Mouse (Mus musculus) midbrain, embryonic 14.5 days (tissue): ENCODE measurements around the gene Mapk1. TPM values are rescaled to one million over a fixed set of nuclear protein-coding genes. Genes with fewer than 3 reads are reported as not detected.

Experiments used
- ATAC-seq: fragments of 200-750 bp; cut with Nextera tagmentation; 2 replicates; pipeline ENCODE4 v1.8.0; 2017; ENCODE audit warnings: moderate number of reproducible peaks, moderate library complexity; ENCODE audit not compliant: low FRiP score, low TSS enrichment
- DNase-seq: peaks from one replicate; pipeline ENCODE4 v3.0.0-alpha.2; 2015
- H3K27ac ChIP-seq: fragments of 300-500 bp; sonication (generic); replicated peaks from 2 replicates; pipeline ENCODE4 v1.5.1; 2014; ENCODE audit warnings: mild to moderate bottlenecking, low read depth, low read length, moderate library complexity
- H3K27me3 ChIP-seq: fragments of 300-500 bp; sonication (generic); 2 replicates; pipeline ENCODE4 v1.6.1; 2014; ENCODE audit warnings: low read length, control low read depth, mixed read lengths; ENCODE audit not compliant: control insufficient read depth, insufficient read depth
- H3K36me3 ChIP-seq: fragments of 300-500 bp; sonication (generic); 2 replicates; pipeline ENCODE4 v1.6.1; 2014; ENCODE audit warnings: low read length, control low read depth; ENCODE audit not compliant: control insufficient read depth, insufficient read depth
- H3K4me1 ChIP-seq: fragments of 300-500 bp; sonication (generic); 2 replicates; pipeline ENCODE4 v1.6.1; 2014; ENCODE audit warnings: mild to moderate bottlenecking, antibody characterized with exemption, low read length, control low read depth; ENCODE audit not compliant: control insufficient read depth, insufficient read depth
- H3K4me2 ChIP-seq: fragments of 300-500 bp; sonication (generic); 2 replicates; pipeline ENCODE4 v1.6.1; 2014; ENCODE audit warnings: mild to moderate bottlenecking, low read length, moderate library complexity
- H3K4me3 ChIP-seq: fragments of 300-500 bp; sonication (generic); replicated peaks from 2 replicates; pipeline ENCODE4 v1.5.1; 2014; ENCODE audit warnings: low read depth, low read length
- H3K9ac ChIP-seq: fragments of 300-500 bp; sonication (generic); replicated peaks from 2 replicates; pipeline ENCODE4 v1.6.1; 2014; ENCODE audit warnings: mild to moderate bottlenecking, low read length, moderate library complexity
- H3K9me3 ChIP-seq: fragments of 300-500 bp; sonication (generic); 2 replicates; pipeline ENCODE4 v1.6.1; 2016; ENCODE audit warnings: low read length, control low read depth, mixed read lengths; ENCODE audit not compliant: control insufficient read depth
- WGBS: fragments of 180-500 bp; shearing (Covaris S2); extraction: QIAGEN DNeasy Blood & Tissue Kit; methylation state at CpG from one replicate; pipeline ENCODE4 v1.1.7; 2014; 5-methylcytosine and 5-hydroxymethylcytosine counted together
- polyA plus RNA-seq: library from polyadenylated mRNA; unstranded; fragments of >200 nt; fragmentation: Nextera tagmentation; extraction: Ambion mirVana; gene quantifications from 2 replicates; pipeline ENCODE4 v1.2.1, GENCODE M21; 2014

Mapk1 gene
- polyA plus RNA-seq, 1 experiment from 2014 or later = 219 TPM

- no peaks in the 10 kb centered on the region for H3K9me3 ChIP-seq
- 0 out of 2 replicates have a peak, but pooled peaks cover 5% of the 10 kb centered on the region for H3K4me1 ChIP-seq
- no peak overlapping the region for H3K4me3 ChIP-seq
- peak; percentile 57 for DNase-seq
- no peak overlapping the region for H3K4me2 ChIP-seq
- H3K27me3 ChIP-seq = no peaks in the 10 kb centered on the region
- 24% methylated on average over 3 of the region's 3 CpGs for WGBS
- no peaks in the 10 kb centered on the region for H3K36me3 ChIP-seq
- no peak for ATAC-seq
- no peak overlapping the region for H3K9ac ChIP-seq
- H3K27ac ChIP-seq = peak overlapping the region; percentile 17; the same call in 1 of the 2 replicates
Measured at GRCm38 (mm10) chr16:17055584-17055983, 72.4 kb downstream of the Mapk1 start.

- H3K9ac ChIP-seq = no peak overlapping the region
- DNase-seq = no peak
- no peak for ATAC-seq
- H3K27ac ChIP-seq = no peak overlapping the region
- H3K36me3 ChIP-seq = no peaks in the 10 kb centered on the region
- WGBS = 74% methylated on average over 1 of the region's 1 CpGs
- no peaks in the 10 kb centered on the region for H3K27me3 ChIP-seq
- H3K4me1 ChIP-seq = no peaks in the 10 kb centered on the region
- no peak overlapping the region for H3K4me3 ChIP-seq
- H3K9me3 ChIP-seq = no peaks in the 10 kb centered on the region
- H3K4me2 ChIP-seq = no peak overlapping the region
Measured at GRCm38 (mm10) chr16:17062338-17062737, 79.2 kb downstream of the Mapk1 start.

- no peak overlapping the region for H3K9ac ChIP-seq
- WGBS = 93% methylated on average over 2 of the region's 2 CpGs
Measured at GRCm38 (mm10) chr16:17067552-17067951, 84.4 kb downstream of the Mapk1 start.

GRCm38 (mm10) chr16:17069511-17070443, 86.6 kb downstream of the Mapk1 start, which contains the start of gene Ypel1:
Ypel1 (plus strand) TSS chr16:17069696.
- H3K9ac ChIP-seq = peak within 1 kb of the TSS; percentile 88
- peak within 1 kb of the TSS; percentile 63 for H3K4me2 ChIP-seq
- H3K27ac ChIP-seq = peak within 1 kb of the TSS; percentile 96
- peak; percentile 95 for ATAC-seq
- H3K4me3 ChIP-seq = peak within 1 kb of the TSS; percentile 82
- H3K27me3 ChIP-seq = no peaks in the 10 kb centered on the region
- DNase-seq = peak; percentile 94
- H3K9me3 ChIP-seq = no peaks in the 10 kb centered on the region
- H3K4me1 ChIP-seq = peaks cover 11% of the 10 kb centered on the region
- peaks cover 13% of the 10 kb centered on the region for H3K36me3 ChIP-seq
- WGBS = under 1% methylated on average over 75 of the region's 76 CpGs

More at GRCm38 (mm10) chr16:17067552-17067951, 84.4 kb downstream of the Mapk1 start:
- H3K27ac ChIP-seq = no peak overlapping the region
- DNase-seq (no peak), ATAC-seq (no peak)
- H3K4me3 ChIP-seq = no peak overlapping the region
- H3K27me3 ChIP-seq = no peaks in the 10 kb centered on the region
- H3K4me2 ChIP-seq = no peak overlapping the region
- H3K36me3 ChIP-seq = no peaks in the 10 kb centered on the region
- H3K9me3 ChIP-seq = no peaks in the 10 kb centered on the region
- H3K4me1 ChIP-seq = peaks cover 11% of the 10 kb centered on the region

GRCm38 (mm10) chr16:17070716-17071115, 87.5 kb downstream of the Mapk1 start:
- 35% methylated on average over 6 of the region's 6 CpGs for WGBS

GRCm38 (mm10) chr16:17073000-17073399, 89.8 kb downstream of the Mapk1 start:
- no peaks in the 10 kb centered on the region for H3K27me3 ChIP-seq
- peaks cover 41% of the 10 kb centered on the region for H3K36me3 ChIP-seq
- peaks cover 11% of the 10 kb centered on the region for H3K4me1 ChIP-seq
- no peak for DNase-seq
- no peak overlapping the region for H3K4me3 ChIP-seq
- ATAC-seq = no peak
- H3K27ac ChIP-seq = no peak overlapping the region
- H3K4me2 ChIP-seq = no peak overlapping the region
- no peak overlapping the region for H3K9ac ChIP-seq
- H3K9me3 ChIP-seq = no peaks in the 10 kb centered on the region
- 96% methylated on average over 7 of the region's 7 CpGs for WGBS

More at GRCm38 (mm10) chr16:17070716-17071115, 87.5 kb downstream of the Mapk1 start:
- Histone ChIP-seq H3K27ac (no peak overlapping the region), H3K4me1 (peaks cover 11% of the 10 kb centered on the region), H3K36me3 (peaks cover 22% of the 10 kb centered on the region), H3K4me2 (peak overlapping the region; percentile 63), H3K27me3 (no peaks in the 10 kb centered on the region), H3K4me3 (peak overlapping the region; percentile 82), H3K9me3 (no peaks in the 10 kb centered on the region), H3K9ac (peak overlapping the region; percentile 88)
- DNase-seq (no peak), ATAC-seq (no peak)

- H3K27ac ChIP-seq = no peak overlapping the region
- peaks cover 10% of the 10 kb centered on the region for H3K4me1 ChIP-seq
- peaks cover 63% of the 10 kb centered on the region for H3K36me3 ChIP-seq
- no peak overlapping the region for H3K9ac ChIP-seq
- no peaks in the 10 kb centered on the region for H3K27me3 ChIP-seq
- H3K4me3 ChIP-seq = no peak overlapping the region
- ATAC-seq = no peak
- no peaks in the 10 kb centered on the region for H3K9me3 ChIP-seq
- WGBS = 99% methylated on average over 2 of the region's 2 CpGs
- no peak for DNase-seq
- no peak overlapping the region for H3K4me2 ChIP-seq
Measured at GRCm38 (mm10) chr16:17076301-17076700, 93.1 kb downstream of the Mapk1 start.

- H3K9ac ChIP-seq = no peak overlapping the region
- no peaks in the 10 kb centered on the region for H3K9me3 ChIP-seq
- no peaks in the 10 kb centered on the region for H3K27me3 ChIP-seq
- H3K4me3 ChIP-seq = no peak overlapping the region
- DNase-seq (no peak), ATAC-seq (no peak)
- H3K4me2 ChIP-seq = no peak overlapping the region
- peaks cover 4% of the 10 kb centered on the region for H3K4me1 ChIP-seq
- H3K27ac ChIP-seq = no peak overlapping the region
- H3K36me3 ChIP-seq = peaks cover 69% of the 10 kb centered on the region
Measured at GRCm38 (mm10) chr16:17076869-17077268, 93.7 kb downstream of the Mapk1 start.

GRCm38 (mm10) chr16:17078101-17078500, 94.9 kb downstream of the Mapk1 start:
- Histone ChIP-seq H3K9ac (no peak overlapping the region), H3K4me2 (no peak overlapping the region), H3K9me3 (no peaks in the 10 kb centered on the region), H3K27me3 (no peaks in the 10 kb centered on the region), H3K4me3 (no peak overlapping the region), H3K4me1 (no peaks in the 10 kb centered on the region), H3K27ac (no peak overlapping the region), H3K36me3 (peaks cover 77% of the 10 kb centered on the region)
- peak; percentile 30 for DNase-seq
- 83% methylated on average over 7 of the region's 7 CpGs for WGBS
- ATAC-seq = no peak
